Mouse (Mus musculus) T-helper 1 cell (primary cell): Measurements from ENCODE around the gene Sned1.
"Not testable (repeated sequence)": the region's sequence is repeated elsewhere in the genome, so short reads cannot be mapped to it uniquely, and the experiment has no call there.

Experiments used
- in situ Hi-C: fragments of 300-600 bp; cut with MboI, MseI; formaldehyde crosslinking; loops from one replicate; pipeline ENCODE4 v1.15.1; 2025; ENCODE audit warnings: high pct_unique_total_duplicates

Gene Sned1

GRCm38 (mm10) chr1:93235576-93236544, at the start of gene Sned1:
Gene Sned1, plus strand, starts transcription at chr1:93235841.
- in situ Hi-C loops: no loop called here

- in situ Hi-C loops: no loop called here
These were observed 44.8 kb upstream of the Sned1 start for GRCm38 (mm10) chr1:93190726-93191305.

GRCm38 (mm10) chr1:93194961-93195360, 40.7 kb upstream of the Sned1 start:
- in situ Hi-C loops: no loop called here

- in situ Hi-C loops: not testable (repeated sequence)
These were observed 38.2 kb upstream of the Sned1 start for GRCm38 (mm10) chr1:93197454-93197853.

GRCm38 (mm10) chr1:93197916-93198315, 37.7 kb upstream of the Sned1 start:
- in situ Hi-C loops: no loop called here

- in situ Hi-C loops: no loop called here
These were observed 29.2 kb upstream of the Sned1 start for GRCm38 (mm10) chr1:93206277-93206970.

GRCm38 (mm10) chr1:93207536-93208064, 28.0 kb upstream of the Sned1 start:
- in situ Hi-C loops: no loop called here

- in situ Hi-C loops: no loop called here
These were observed 25.4 kb upstream of the Sned1 start for GRCm38 (mm10) chr1:93210213-93210641.

GRCm38 (mm10) chr1:93211019-93211418, 24.6 kb upstream of the Sned1 start:
- in situ Hi-C loops: no loop called here

- in situ Hi-C loops: no loop called here
These were observed 24.0 kb upstream of the Sned1 start for GRCm38 (mm10) chr1:93211549-93212220.

- in situ Hi-C loops: no loop called here
These were observed 23.2 kb upstream of the Sned1 start for GRCm38 (mm10) chr1:93212441-93212840.

GRCm38 (mm10) chr1:93214612-93215011, 21.0 kb upstream of the Sned1 start:
- in situ Hi-C loops: no loop called here

GRCm38 (mm10) chr1:93216839-93217497, 18.7 kb upstream of the Sned1 start:
- in situ Hi-C loops: no loop called here

- in situ Hi-C loops: no loop called here
These were observed 18.1 kb upstream of the Sned1 start for GRCm38 (mm10) chr1:93217530-93217929.

- in situ Hi-C loops: no loop called here
These were observed 14.9 kb upstream of the Sned1 start for GRCm38 (mm10) chr1:93220776-93221175.

- in situ Hi-C loops: no loop called here
These were observed 11.7 kb upstream of the Sned1 start for GRCm38 (mm10) chr1:93223972-93224371.

- in situ Hi-C loops: no loop called here
These were observed 10.4 kb upstream of the Sned1 start for GRCm38 (mm10) chr1:93225226-93225625.

- in situ Hi-C loops: no loop called here
These were observed 9.7 kb upstream of the Sned1 start for GRCm38 (mm10) chr1:93225731-93226520.

GRCm38 (mm10) chr1:93227303-93227975, 8.2 kb upstream of the Sned1 start:
- in situ Hi-C loops: no loop called here

GRCm38 (mm10) chr1:93227976-93228365, 7.7 kb upstream of the Sned1 start:
- in situ Hi-C loops: no loop called here
